Mouse (Mus musculus) E14TG2a.4 (cell line): Measurements from ENCODE around the gene Ccdc33.

Experiments
- CTCF ChIP-seq: conservative IDR thresholded peaks from 2 replicates; pipeline ENCODE4 v1.5.1; 2014; ENCODE audit warnings: low read length
- POU5F1 ChIP-seq: IDR thresholded peaks from 2 replicates; pipeline ENCODE4 v1.6.1; 2014; ENCODE audit warnings: low read length, borderline replicate concordance

- TF ChIP-seq CTCF (no peak), POU5F1 (no peak)
These were observed 65.1 kb downstream of the Ccdc33 start for GRCm38 (mm10) chr9:58053544-58053943.
